Mouse (Mus musculus): ENCODE measurements around the gene Olfr117.
"Not testable (repeated sequence)": the region's sequence is repeated elsewhere in the genome, so short reads cannot be mapped to it uniquely, and the experiment has no call there.

Olfr117 gene

DNA sequence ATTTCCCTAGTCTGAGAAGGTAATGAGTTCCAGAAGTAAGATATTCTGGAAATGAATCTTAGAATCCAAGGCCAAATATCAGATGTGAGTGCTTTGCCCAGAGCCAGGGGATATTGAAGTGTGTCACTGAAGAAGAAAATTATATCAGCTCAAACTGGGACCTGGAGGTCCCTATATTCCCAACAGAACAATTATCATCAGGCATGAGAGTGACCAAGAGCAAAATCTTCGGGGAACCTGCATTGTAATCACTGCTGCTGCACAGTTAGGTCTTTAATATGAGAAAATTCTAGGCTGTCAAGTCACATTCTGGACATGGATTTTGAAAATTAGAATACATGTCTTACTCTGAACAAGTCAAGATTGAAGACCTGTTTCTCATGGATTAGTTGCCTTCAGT is at the start of gene Olfr117:
TSS of gene Olfr117 (minus strand) at position 101 of the 400 bp plus-strand sequence.
- DNase-seq (ENCODE audit: low spot score), result no peak

DNA sequence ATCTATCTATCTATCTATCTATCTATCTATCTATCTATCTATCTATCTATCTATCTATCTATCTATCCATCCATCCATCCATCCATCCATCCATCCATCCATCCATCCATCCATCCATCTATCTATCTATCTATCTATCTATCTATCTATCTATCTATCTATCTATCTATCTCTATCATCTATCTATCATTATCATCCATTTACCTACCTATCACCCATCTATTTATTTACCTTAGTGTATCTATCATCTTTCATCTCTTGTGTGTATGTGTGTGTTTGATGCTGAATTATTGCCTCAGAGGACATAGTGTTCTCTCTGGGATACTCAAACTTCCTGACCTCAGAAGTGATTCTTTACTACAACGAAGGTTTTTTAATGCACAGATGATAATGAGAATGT is 32.7 kb upstream of the Olfr117 start, which contains the start of gene Olfr119:
TSS of gene Olfr119 (plus strand) at position 301 of the 400 bp plus-strand sequence.
- not testable (repeated sequence) for DNase-seq (ENCODE audit: low spot score)

DNA sequence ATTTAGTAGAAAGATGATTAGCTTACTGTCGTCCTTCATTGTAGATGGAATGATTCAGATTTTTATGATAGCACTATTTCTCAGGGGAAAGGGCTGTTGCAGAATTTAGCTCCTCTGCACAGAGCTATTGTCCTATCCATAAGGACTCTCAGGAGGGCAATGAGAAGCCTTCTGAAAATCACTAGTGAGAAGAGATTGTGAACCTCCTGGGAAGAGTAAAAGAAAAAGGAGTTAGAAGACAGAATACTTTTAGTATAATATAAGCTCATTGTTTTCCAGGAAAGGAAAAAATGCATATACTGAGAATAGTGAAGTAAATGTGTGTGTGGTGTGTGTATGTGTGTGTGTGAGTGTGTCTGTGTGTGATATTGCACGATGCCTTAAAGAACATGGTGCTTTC is 3.1 kb upstream of the Olfr117 start, which contains the start of gene Olfr118:
TSS of gene Olfr118 (plus strand) at position 301 of the 400 bp plus-strand sequence.
- no peak for DNase-seq (ENCODE audit: low spot score)

DNA sequence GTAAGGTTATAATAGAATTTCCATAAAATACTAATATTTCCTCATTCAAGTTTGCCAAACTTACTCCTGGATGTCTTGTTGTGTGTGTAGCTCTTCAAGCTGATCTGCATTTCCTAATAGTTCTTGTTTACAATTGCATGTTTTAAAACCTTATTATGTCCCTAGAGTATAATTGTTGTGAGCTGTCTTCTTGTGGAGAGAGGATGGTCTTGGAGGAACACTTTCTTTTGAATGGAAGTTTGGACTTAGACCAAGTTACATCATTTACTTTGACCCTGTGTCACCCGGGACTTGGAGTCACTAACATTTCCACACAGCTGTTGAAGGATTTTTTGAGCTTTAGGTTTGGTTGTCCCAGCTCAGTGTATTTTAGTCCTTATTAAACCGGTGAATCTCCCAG is 36.6 kb downstream of the Olfr117 start, which contains the start of the genes Olfr115 and Olfr116:
TSS of gene Olfr115 (minus strand) at position 101 of the 400 bp plus-strand sequence.
TSS of gene Olfr116 (minus strand) at position 191 of the 400 bp plus-strand sequence.
- DNase-seq (ENCODE audit: low spot score), result no peak
